Mouse (Mus musculus): ENCODE measurements around the gene Exoc4. TPM values are rescaled to one million over a fixed set of nuclear protein-coding genes. Genes with fewer than 3 reads are reported as not detected.

The Exoc4 gene
- polyA plus RNA-seq, 1 experiment from 2014 or later: 52.2 TPM

- Histone ChIP-seq H3K27me3 (no peaks in the 10 kb centered on the region), H3K27ac (no peak overlapping the region), H3K36me3 (no peaks in the 10 kb centered on the region), H3K4me1 (replicated peaks) (no peaks in the 10 kb centered on the region), H3K9me3 (no peaks in the 10 kb centered on the region), H3K9ac (no peak overlapping the region), H3K4me2 (no peak overlapping the region), H3K4me3 (no peak overlapping the region)
- WGBS: 56% methylated on average over 1 of the region's 1 CpGs
- no peak for ATAC-seq (ENCODE audit: low FRiP score)
These were observed 79.4 kb downstream of the Exoc4 start for GRCm38 (mm10) chr6:33328326-33328725.

GRCm38 (mm10) chr6:33347088-33347775 lies 98.3 kb downstream of the Exoc4 start:
- peak overlapping the region; percentile 46; the same call in 1 of the 2 replicates for H3K27ac ChIP-seq
- H3K4me3 ChIP-seq: no peak overlapping the region
- peaks cover 9% of the 10 kb centered on the region for H3K4me1 ChIP-seq (replicated peaks)
- H3K9me3 ChIP-seq: no peaks in the 10 kb centered on the region
- H3K9ac ChIP-seq: no peak overlapping the region
- H3K36me3 ChIP-seq: no peaks in the 10 kb centered on the region
- H3K27me3 ChIP-seq: no peaks in the 10 kb centered on the region
- no peak for ATAC-seq (ENCODE audit: low FRiP score)
- H3K4me2 ChIP-seq: no peak overlapping the region
- 43% methylated on average over 1 of the region's 1 CpGs for WGBS

- Histone ChIP-seq H3K4me1 (replicated peaks) (no peaks in the 10 kb centered on the region), H3K27ac (no peak overlapping the region), H3K9me3 (no peaks in the 10 kb centered on the region), H3K4me2 (no peak overlapping the region), H3K27me3 (no peaks in the 10 kb centered on the region), H3K9ac (no peak overlapping the region), H3K36me3 (peaks cover 4% of the 10 kb centered on the region; the same call in 1 of the 2 replicates), H3K4me3 (no peak overlapping the region)
- ATAC-seq (ENCODE audit: low FRiP score): no peak
- WGBS: 95% methylated on average over 6 of the region's 6 CpGs
These were observed 112.7 kb downstream of the Exoc4 start for GRCm38 (mm10) chr6:33361613-33362012.

GRCm38 (mm10) chr6:33380517-33380916 lies 131.6 kb downstream of the Exoc4 start:
- WGBS: 80% methylated on average over 3 of the region's 3 CpGs

GRCm38 (mm10) chr6:33382176-33382575 lies 133.3 kb downstream of the Exoc4 start:
- Histone ChIP-seq H3K9me3 (no peaks in the 10 kb centered on the region), H3K27ac (no peak overlapping the region), H3K4me1 (replicated peaks) (no peaks in the 10 kb centered on the region), H3K4me3 (no peak overlapping the region), H3K27me3 (no peaks in the 10 kb centered on the region), H3K9ac (no peak overlapping the region), H3K36me3 (no peaks in the 10 kb centered on the region), H3K4me2 (no peak overlapping the region)
- WGBS: 64% methylated on average over 3 of the region's 3 CpGs
- no peak for ATAC-seq (ENCODE audit: low FRiP score)

More at GRCm38 (mm10) chr6:33380517-33380916, 131.6 kb downstream of the Exoc4 start:
- Histone ChIP-seq H3K27ac (no peak overlapping the region), H3K27me3 (no peaks in the 10 kb centered on the region), H3K9ac (no peak overlapping the region), H3K4me3 (no peak overlapping the region), H3K9me3 (no peaks in the 10 kb centered on the region), H3K4me2 (no peak overlapping the region), H3K4me1 (replicated peaks) (no peaks in the 10 kb centered on the region), H3K36me3 (no peaks in the 10 kb centered on the region)
- no peak for ATAC-seq (ENCODE audit: low FRiP score)

- no peaks in the 10 kb centered on the region for H3K4me1 ChIP-seq (replicated peaks)
- H3K9me3 ChIP-seq: no peaks in the 10 kb centered on the region
- H3K4me3 ChIP-seq: no peak overlapping the region
- 93% methylated on average over 2 of the region's 2 CpGs for WGBS
- no peak for ATAC-seq (ENCODE audit: low FRiP score)
- no peaks in the 10 kb centered on the region for H3K27me3 ChIP-seq
- H3K36me3 ChIP-seq: no peaks in the 10 kb centered on the region
- no peak overlapping the region for H3K27ac ChIP-seq
- no peak overlapping the region for H3K4me2 ChIP-seq
- H3K9ac ChIP-seq: no peak overlapping the region
These were observed 143.1 kb downstream of the Exoc4 start for GRCm38 (mm10) chr6:33392020-33392419.

- WGBS: 57% methylated on average over 1 of the region's 1 CpGs
- H3K4me3 ChIP-seq: no peak overlapping the region
- peaks cover 2% of the 10 kb centered on the region for H3K4me1 ChIP-seq (replicated peaks)
- no peak overlapping the region for H3K27ac ChIP-seq
- H3K9ac ChIP-seq: no peak overlapping the region
- H3K4me2 ChIP-seq: no peak overlapping the region
- H3K27me3 ChIP-seq: no peaks in the 10 kb centered on the region
- H3K36me3 ChIP-seq: no peaks in the 10 kb centered on the region
- no peaks in the 10 kb centered on the region for H3K9me3 ChIP-seq
- no peak for ATAC-seq (ENCODE audit: low FRiP score)
These were observed 150.6 kb downstream of the Exoc4 start for GRCm38 (mm10) chr6:33399491-33399890.

GRCm38 (mm10) chr6:33401161-33401560 lies 152.3 kb downstream of the Exoc4 start:
- Histone ChIP-seq H3K27ac (no peak overlapping the region), H3K36me3 (no peaks in the 10 kb centered on the region), H3K9me3 (no peaks in the 10 kb centered on the region), H3K4me2 (no peak overlapping the region), H3K4me1 (replicated peaks) (peaks cover 16% of the 10 kb centered on the region), H3K4me3 (no peak overlapping the region), H3K27me3 (no peaks in the 10 kb centered on the region), H3K9ac (no peak overlapping the region)
- no peak for ATAC-seq (ENCODE audit: low FRiP score)
- WGBS: 92% methylated on average over 2 of the region's 2 CpGs

- Histone ChIP-seq H3K27ac (0 out of 2 replicates have a peak overlapping the region, but pooled peaks have one; percentile 55), H3K27me3 (no peaks in the 10 kb centered on the region), H3K36me3 (no peaks in the 10 kb centered on the region), H3K9me3 (no peaks in the 10 kb centered on the region), H3K4me2 (no peak overlapping the region), H3K4me1 (replicated peaks) (peaks cover 16% of the 10 kb centered on the region), H3K4me3 (no peak overlapping the region), H3K9ac (no peak overlapping the region)
- ATAC-seq (ENCODE audit: low FRiP score): no peak
- 64% methylated on average over 4 of the region's 4 CpGs for WGBS
These were observed 156.8 kb downstream of the Exoc4 start for GRCm38 (mm10) chr6:33405562-33406275.

- ATAC-seq (ENCODE audit: low FRiP score): no peak
- 87% methylated on average over 3 of the region's 3 CpGs for WGBS
These were observed 160.7 kb downstream of the Exoc4 start for GRCm38 (mm10) chr6:33409586-33409985.

GRCm38 (mm10) chr6:33425007-33425406 lies 176.1 kb downstream of the Exoc4 start:
- Histone ChIP-seq H3K36me3 (no peaks in the 10 kb centered on the region), H3K4me2 (no peak overlapping the region), H3K4me1 (replicated peaks) (no peaks in the 10 kb centered on the region), H3K9me3 (no peaks in the 10 kb centered on the region), H3K27me3 (no peaks in the 10 kb centered on the region), H3K9ac (no peak overlapping the region), H3K27ac (no peak overlapping the region), H3K4me3 (no peak overlapping the region)
- ATAC-seq (ENCODE audit: low FRiP score): no peak

More at GRCm38 (mm10) chr6:33409586-33409985, 160.7 kb downstream of the Exoc4 start:
- H3K4me3 ChIP-seq: no peak overlapping the region
- no peaks in the 10 kb centered on the region for H3K27me3 ChIP-seq
- H3K27ac ChIP-seq: no peak overlapping the region
- H3K9me3 ChIP-seq: no peaks in the 10 kb centered on the region; the same call in 1 of the 2 replicates
- peaks cover 14% of the 10 kb centered on the region for H3K4me1 ChIP-seq (replicated peaks)
- no peak overlapping the region for H3K4me2 ChIP-seq
- H3K9ac ChIP-seq: no peak overlapping the region
- H3K36me3 ChIP-seq: no peaks in the 10 kb centered on the region

GRCm38 (mm10) chr6:33431207-33431787 lies 182.4 kb downstream of the Exoc4 start:
- Histone ChIP-seq H3K4me3 (no peak overlapping the region), H3K4me2 (no peak overlapping the region), H3K4me1 (replicated peaks) (peaks cover 9% of the 10 kb centered on the region), H3K27me3 (no peaks in the 10 kb centered on the region), H3K27ac (peak overlapping the region; percentile 76), H3K36me3 (no peaks in the 10 kb centered on the region), H3K9ac (no peak overlapping the region), H3K9me3 (no peaks in the 10 kb centered on the region)
- 28% methylated on average over 4 of the region's 4 CpGs for WGBS
- no peak; the same call in 1 of the 2 replicates for ATAC-seq (ENCODE audit: low FRiP score)

All from hindbrain, embryonic 13.5 days (tissue).